Mouse (Mus musculus): ENCODE data around the gene Ddx50.

Ddx50 gene

GRCm38 (mm10) chr10:62650881-62651810 lies at the start of gene Ddx50:
Gene Ddx50, minus strand, starts transcription at chr10:62651218.
- DNase-seq (ENCODE audit: extremely low spot score) = peak; percentile 99

GRCm38 (mm10) chr10:62692771-62693170 lies 41.8 kb upstream of the Ddx50 start:
- DNase-seq (ENCODE audit: extremely low spot score) = no peak

GRCm38 (mm10) chr10:62692244-62692643 lies 41.2 kb upstream of the Ddx50 start:
- no peak for DNase-seq (ENCODE audit: extremely low spot score)

- DNase-seq (ENCODE audit: extremely low spot score) = peak; percentile 44
These were observed 36.1 kb upstream of the Ddx50 start for GRCm38 (mm10) chr10:62687032-62687674.

GRCm38 (mm10) chr10:62683043-62683442 lies 32.0 kb upstream of the Ddx50 start:
- DNase-seq (ENCODE audit: extremely low spot score) = peak; percentile 19

- DNase-seq (ENCODE audit: extremely low spot score) = no peak
These were observed 28.8 kb upstream of the Ddx50 start for GRCm38 (mm10) chr10:62679833-62680232.

GRCm38 (mm10) chr10:62677329-62677728 lies 26.3 kb upstream of the Ddx50 start:
- DNase-seq (ENCODE audit: extremely low spot score) = no peak

GRCm38 (mm10) chr10:62676196-62676595 lies 25.2 kb upstream of the Ddx50 start:
- no peak for DNase-seq (ENCODE audit: extremely low spot score)

GRCm38 (mm10) chr10:62672359-62672758 lies 21.3 kb upstream of the Ddx50 start:
- DNase-seq (ENCODE audit: extremely low spot score) = no peak

GRCm38 (mm10) chr10:62669245-62669644 lies 18.2 kb upstream of the Ddx50 start:
- DNase-seq (ENCODE audit: extremely low spot score) = no peak

GRCm38 (mm10) chr10:62668463-62668862 lies 17.4 kb upstream of the Ddx50 start:
- no peak for DNase-seq (ENCODE audit: extremely low spot score)

GRCm38 (mm10) chr10:62668043-62668442 lies 17.0 kb upstream of the Ddx50 start:
- DNase-seq (ENCODE audit: extremely low spot score) = no peak

- DNase-seq (ENCODE audit: extremely low spot score) = no peak
These were observed 14.1 kb upstream of the Ddx50 start for GRCm38 (mm10) chr10:62664963-62665590.

- no peak for DNase-seq (ENCODE audit: extremely low spot score)
These were observed 13.2 kb upstream of the Ddx50 start for GRCm38 (mm10) chr10:62664171-62664570.

GRCm38 (mm10) chr10:62656711-62657110 lies 5.7 kb upstream of the Ddx50 start:
- DNase-seq (ENCODE audit: extremely low spot score) = no peak

GRCm38 (mm10) chr10:62651961-62652360 lies 943 bp upstream of the Ddx50 start:
- DNase-seq (ENCODE audit: extremely low spot score) = no peak

- no peak for DNase-seq (ENCODE audit: extremely low spot score)
These were observed 648 bp downstream of the Ddx50 start for GRCm38 (mm10) chr10:62650358-62650782.

- DNase-seq (ENCODE audit: extremely low spot score) = no peak
These were observed 46.9 kb downstream of the Ddx50 start for GRCm38 (mm10) chr10:62604161-62604560.

- no peak for DNase-seq (ENCODE audit: extremely low spot score)
These were observed 47.6 kb downstream of the Ddx50 start for GRCm38 (mm10) chr10:62603233-62604030.

- DNase-seq (ENCODE audit: extremely low spot score) = peak; percentile 93
These were observed 48.6 kb downstream of the Ddx50 start, which contains the start of gene Ddx21 for GRCm38 (mm10) chr10:62602177-62603040. Gene Ddx21, minus strand, starts transcription at chr10:62602281.

- no peak for DNase-seq (ENCODE audit: extremely low spot score)
These were observed 49.2 kb downstream of the Ddx50 start for GRCm38 (mm10) chr10:62601833-62602176.
